Mouse (Mus musculus): ENCODE measurements around the gene Dsn1.

Gene Dsn1

DNA sequence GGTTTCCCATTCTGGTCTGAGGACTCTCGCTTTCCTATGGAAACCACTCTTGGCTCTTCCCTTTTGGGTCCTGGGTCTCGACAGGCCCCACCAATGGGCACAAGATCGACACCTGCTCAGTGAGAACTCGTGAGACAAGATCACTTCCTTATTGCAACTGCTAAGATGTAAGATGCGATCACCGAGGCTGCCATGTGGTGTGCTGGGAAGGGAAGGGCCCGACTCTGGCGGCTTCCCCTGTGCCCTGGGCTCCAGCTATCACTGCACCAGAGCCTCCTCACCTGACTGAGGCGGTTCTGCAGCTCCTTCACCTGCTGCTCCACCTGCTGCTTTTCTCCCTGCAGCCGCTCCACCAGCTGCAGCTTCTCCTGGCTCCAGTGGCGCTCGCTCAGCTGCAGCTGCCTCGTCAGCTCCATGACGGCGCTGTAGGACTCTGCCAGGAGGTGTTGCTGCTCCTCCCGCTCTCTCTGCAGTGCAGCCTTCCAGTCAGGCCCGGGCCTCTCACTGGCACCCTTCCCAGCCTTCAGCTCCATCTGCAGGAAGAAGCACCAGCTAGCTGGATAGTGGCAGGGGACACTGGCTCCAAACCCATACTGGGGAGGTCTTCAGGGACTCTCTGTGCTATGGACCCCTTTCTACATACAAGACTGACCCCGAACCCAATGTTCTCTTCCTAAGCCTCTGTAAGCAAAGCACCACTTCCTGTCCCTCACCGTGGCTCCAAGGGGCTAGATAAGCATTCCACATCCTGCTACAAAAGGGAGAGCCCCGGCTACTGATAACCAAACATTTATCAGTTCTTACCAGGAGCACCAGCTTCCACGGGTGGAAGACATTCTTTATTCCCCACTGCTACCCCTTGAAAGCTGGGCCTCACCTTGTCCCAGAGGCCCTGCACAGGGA is 20.4 kb upstream of the Dsn1 start:
- in situ Hi-C loops (cut with MboI; ENCODE audit: low sequenced_read_pairs) = no loop called here

- in situ Hi-C loops (cut with MboI; ENCODE audit: low sequenced_read_pairs) = no loop called here
Measured at GRCm38 (mm10) chr2:157021156-157021555, 14.2 kb upstream of the Dsn1 start.

GRCm38 (mm10) chr2:157019228-157019627 is 12.3 kb upstream of the Dsn1 start:
- in situ Hi-C loops (cut with MboI; ENCODE audit: low sequenced_read_pairs) = no loop called here

DNA sequence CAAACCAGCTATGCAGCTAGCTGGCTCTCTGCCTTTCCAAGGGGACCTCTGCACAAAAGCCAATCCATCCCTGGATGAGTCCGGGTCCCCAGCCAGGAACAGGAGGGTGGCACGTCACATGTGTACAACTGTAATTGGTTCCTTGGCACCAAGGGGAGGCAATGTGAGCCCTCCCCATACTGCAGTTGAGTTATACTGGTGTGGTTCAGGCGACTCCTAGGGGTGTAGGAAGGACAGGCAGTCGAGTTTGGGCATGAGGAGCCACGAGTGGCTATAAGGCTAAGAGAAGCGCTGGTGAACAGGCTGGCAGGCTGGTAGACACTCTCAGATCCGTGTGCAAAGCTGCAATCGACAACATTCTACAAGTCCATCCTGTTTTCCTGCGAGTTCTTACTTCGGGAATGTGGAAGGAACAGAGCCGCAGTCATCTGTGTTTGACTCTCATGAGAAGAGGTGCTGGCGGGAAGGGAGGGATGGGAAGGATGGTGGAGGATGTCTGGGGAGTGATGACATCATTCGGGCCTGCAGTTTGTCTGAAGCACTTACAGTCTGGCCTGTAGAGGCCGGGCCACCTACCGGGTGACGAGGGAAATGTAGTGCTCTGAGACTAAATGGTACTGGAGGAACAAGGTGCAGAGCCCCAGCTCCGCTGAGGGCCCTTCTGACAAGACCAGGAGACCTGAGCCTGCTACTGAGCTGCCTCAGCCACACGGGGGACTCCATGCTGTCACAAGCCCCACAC is 9.7 kb upstream of the Dsn1 start:
- in situ Hi-C loops (cut with MboI; ENCODE audit: low sequenced_read_pairs) = no loop called here

DNA sequence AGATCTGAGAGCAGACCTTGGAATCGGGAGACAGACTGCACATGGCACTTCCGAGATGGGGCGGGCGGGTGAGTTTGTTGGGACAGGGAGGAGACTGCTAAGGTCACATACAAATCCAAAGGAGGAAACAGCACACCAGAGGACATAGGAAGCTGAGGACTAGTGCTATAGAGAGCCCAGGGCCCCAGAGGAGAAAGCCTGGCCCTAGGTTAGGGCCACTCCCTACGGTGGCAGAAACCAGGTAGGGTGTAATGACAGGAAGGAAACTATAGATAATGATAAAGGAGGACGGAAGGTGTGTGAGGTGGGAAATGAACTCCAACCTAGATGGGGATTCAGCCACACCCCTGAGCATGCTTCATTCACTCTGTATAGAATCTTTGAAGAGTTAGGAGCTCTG is 5.4 kb upstream of the Dsn1 start:
- in situ Hi-C loops (cut with MboI; ENCODE audit: low sequenced_read_pairs) = no loop called here

- in situ Hi-C loops (cut with MboI; ENCODE audit: low sequenced_read_pairs) = no loop called here
Measured at GRCm38 (mm10) chr2:157010634-157011310, 3.8 kb upstream of the Dsn1 start.

DNA sequence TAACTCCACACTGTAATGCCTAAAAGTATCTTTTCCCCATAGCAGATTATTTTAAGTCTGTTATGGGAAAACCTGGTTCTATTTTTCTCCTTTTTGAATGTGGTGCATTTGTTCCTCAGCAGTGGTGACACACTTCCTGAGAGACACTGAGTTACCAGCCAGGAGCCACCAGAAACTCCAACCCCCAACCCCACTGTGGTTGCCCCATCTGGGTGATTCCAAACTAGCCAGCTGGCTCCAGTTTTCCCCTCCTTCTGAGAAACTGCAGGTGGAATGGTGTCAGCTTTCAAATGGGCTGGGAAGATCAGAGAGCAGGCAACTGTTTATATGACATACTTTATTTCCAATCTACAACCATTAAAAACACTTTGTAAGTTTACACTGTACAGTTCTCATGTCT is 3.2 kb upstream of the Dsn1 start:
- in situ Hi-C loops (cut with MboI; ENCODE audit: low sequenced_read_pairs) = no loop called here

- in situ Hi-C loops (cut with MboI; ENCODE audit: low sequenced_read_pairs) = no loop called here
Measured at GRCm38 (mm10) chr2:157008509-157008908, 1.6 kb upstream of the Dsn1 start.

DNA sequence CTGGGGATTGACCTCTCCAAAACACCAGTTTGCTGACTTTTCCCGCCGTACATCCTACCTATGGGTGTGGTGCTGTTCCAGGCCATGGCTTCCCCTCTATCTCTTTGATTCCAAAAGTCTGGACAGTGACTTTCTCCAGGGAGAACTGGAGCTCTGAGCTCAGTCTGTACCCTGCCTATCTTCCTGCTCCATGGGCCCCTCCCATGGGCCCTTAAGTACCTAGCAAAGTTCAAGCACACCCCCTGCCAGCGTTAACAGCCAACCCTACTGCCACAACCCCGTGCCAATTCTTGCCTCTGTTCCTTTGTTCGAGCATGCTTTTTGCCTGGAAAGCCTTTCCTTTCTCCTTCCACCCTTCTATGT is 261 bp upstream of the Dsn1 start:
- in situ Hi-C loops (cut with MboI; ENCODE audit: low sequenced_read_pairs) = no loop called here

GRCm38 (mm10) chr2:157002321-157002720 is 4.6 kb downstream of the Dsn1 start:
- in situ Hi-C loops (cut with MboI; ENCODE audit: low sequenced_read_pairs) = no loop called here

DNA sequence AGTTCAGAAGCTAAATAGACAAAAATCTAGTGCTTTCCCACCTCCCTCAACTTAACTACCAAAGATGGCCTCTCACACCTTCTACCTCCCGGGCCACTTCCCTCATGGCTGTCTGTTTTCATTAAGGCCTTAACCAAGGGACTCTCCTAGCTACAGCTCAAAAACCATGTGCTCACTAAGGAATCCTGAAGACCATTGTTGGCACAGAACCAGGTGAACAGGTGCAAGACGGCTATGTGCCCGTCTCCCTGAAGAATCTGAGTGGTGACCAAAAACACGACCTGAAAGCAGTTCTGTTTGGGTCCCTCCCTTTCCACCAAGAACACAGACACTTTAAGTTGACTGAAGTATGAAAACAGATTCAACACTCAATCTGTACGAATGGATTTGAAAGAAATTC is 8.7 kb downstream of the Dsn1 start:
- in situ Hi-C loops (cut with MboI; ENCODE audit: low sequenced_read_pairs) = loop anchor here (5.0 kb wide), 1 partner anchor 121 kb away; no protein-coding TSS in a partner anchor

GRCm38 (mm10) chr2:156996576-156996975 is 10.4 kb downstream of the Dsn1 start:
- in situ Hi-C loops (cut with MboI; ENCODE audit: low sequenced_read_pairs) = loop anchor here (5.0 kb wide), 1 partner anchor 119 kb away; no protein-coding TSS in a partner anchor

DNA sequence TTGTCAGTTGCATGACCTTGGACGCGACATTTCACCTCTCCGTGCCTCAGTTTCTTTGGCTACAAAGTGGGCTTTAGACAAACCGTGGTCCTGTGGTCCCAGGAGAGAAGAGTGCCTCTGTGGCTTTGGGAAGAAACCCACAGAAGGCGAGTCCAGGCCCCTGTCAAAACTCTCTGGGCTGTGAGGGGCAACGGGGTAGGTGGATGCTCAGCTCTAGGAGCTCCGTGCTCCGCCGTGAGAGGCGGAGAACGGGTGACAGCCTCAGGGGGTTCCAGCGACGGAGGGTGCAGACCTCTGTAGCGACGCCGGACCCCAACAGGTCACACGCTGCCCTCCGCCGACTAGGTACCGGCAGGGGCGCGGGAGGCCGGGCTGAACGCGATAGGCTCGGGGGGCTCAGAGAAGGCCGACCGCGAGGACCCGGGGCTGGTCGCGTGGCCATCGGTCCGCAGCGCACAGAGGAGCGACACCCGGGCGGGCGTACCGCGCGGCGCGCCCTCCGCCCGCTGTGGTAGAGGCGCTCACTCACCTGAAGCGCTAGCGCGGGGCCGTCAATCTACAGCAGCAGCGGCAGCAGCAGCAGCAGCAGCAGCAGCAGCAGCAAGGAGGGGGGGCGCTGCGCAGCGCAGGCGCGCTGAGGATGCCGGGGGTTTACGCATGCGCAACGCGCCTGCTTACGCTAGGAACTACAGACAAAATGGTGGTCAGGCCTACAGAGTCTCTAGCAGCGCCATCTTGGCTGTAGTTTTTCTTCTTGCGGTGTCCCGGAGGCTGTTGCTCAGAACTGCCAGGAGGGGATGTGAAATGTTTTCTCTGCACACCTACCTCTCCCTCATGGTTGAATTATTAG is 15.3 kb downstream of the Dsn1 start, which contains the start of gene Ndrg3:
Ndrg3 (minus strand) TSS at position 587 of the 850 bp plus-strand sequence.
- in situ Hi-C loops (cut with MboI; ENCODE audit: low sequenced_read_pairs) = no loop called here

DNA sequence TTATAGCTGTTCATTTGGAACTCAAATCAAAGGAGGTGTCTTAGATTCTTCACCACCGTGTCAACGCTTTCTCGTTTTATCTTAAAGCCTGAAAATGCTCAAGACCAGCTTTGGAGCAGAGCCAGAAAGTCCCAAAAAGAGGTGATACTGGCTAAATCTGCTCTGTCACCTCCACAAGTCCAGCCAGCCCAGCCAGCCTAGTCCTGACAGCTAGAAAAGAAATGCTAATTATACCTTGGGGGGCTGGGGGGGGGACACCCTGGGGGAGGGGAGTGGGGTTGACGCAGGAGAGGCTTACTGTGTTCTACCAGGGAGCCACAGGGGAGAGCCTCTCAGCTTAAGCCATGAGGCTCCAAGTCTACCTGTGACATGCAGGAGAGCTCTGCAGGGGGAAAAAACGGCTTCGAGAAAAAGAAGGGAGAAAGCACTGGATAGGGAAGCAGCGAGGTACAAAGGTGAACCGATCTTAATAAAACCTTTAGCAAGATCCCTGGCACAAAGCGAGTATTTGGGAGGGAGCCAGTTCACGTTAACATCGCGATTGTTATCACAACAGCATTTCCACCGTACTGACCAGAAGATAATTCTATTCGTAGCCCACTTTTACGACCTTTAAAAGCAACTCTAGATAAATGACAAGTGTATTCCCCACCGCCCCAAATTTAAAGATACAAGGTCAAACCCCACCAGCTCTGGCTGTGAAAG is 16.1 kb downstream of the Dsn1 start:
- in situ Hi-C loops (cut with MboI; ENCODE audit: low sequenced_read_pairs) = no loop called here

GRCm38 (mm10) chr2:156987316-156987715 is 19.6 kb downstream of the Dsn1 start:
- in situ Hi-C loops (cut with MboI; ENCODE audit: low sequenced_read_pairs) = no loop called here

GRCm38 (mm10) chr2:156982864-156983263 is 24.1 kb downstream of the Dsn1 start:
- in situ Hi-C loops (cut with MboI; ENCODE audit: low sequenced_read_pairs) = no loop called here

DNA sequence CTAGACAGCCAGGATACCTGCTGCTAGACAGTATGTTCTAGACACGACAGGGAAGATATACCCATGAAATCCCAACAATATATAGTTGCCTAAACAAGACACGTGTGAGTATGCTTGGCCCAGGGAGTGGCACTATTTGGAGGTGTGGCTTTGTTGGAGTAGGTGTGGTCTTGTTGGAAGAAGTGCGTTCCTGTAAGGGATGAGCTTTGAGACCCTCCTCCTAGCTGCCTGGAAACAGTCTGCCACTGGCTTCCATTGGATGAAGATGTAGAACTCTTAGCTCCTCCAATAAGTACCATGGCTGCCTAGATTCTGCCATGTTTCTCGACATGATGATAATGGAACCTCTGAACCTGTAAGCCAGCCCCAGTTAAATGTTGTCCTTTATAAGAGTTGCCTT is 25.7 kb downstream of the Dsn1 start:
- in situ Hi-C loops (cut with MboI; ENCODE audit: low sequenced_read_pairs) = no loop called here

DNA sequence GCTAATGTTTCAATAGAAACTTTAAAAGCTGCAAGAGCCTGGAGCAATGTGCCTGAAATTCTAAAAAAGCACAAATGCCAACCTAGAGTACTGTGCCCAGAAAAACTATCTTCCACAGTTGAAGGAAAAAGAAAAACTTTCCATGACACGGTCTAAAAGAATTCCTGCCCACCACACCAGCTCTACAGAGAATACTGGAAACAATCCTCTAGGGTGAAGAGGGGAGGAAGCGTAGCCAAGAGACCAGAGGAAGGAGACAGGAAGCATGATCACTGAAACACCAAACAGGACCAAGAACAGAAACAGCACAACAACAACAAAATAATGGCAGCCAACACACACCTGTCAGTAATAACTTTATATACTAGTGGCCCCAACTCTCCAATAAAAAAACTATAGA is 26.9 kb downstream of the Dsn1 start:
- in situ Hi-C loops (cut with MboI; ENCODE audit: low sequenced_read_pairs) = no loop called here

- in situ Hi-C loops (cut with MboI; ENCODE audit: low sequenced_read_pairs) = no loop called here
Measured at GRCm38 (mm10) chr2:156976711-156977110, 30.2 kb downstream of the Dsn1 start.

- in situ Hi-C loops (cut with MboI; ENCODE audit: low sequenced_read_pairs) = no loop called here
Measured at GRCm38 (mm10) chr2:156974967-156975366, 32.0 kb downstream of the Dsn1 start.
